Mouse (Mus musculus): Measurements from ENCODE around the gene Snd1. TPM values are rescaled to one million over a fixed set of nuclear protein-coding genes. Genes with fewer than 3 reads are reported as not detected.

Gene Snd1
- total and polyA plus RNA-seq, 3 experiments: 83.7 to 377 (median 210) TPM

- no peak overlapping the region for H3K27ac ChIP-seq (ENCODE audit: insufficient read depth, low read depth)
- no peaks in the 10 kb centered on the region for H3K27me3 ChIP-seq (replicated peaks)
- DNase-seq (ENCODE audit: extremely low read depth): no peak
- H3K9ac ChIP-seq (ENCODE audit: insufficient read depth, low read depth): no peak overlapping the region
- TF ChIP-seq CHD1 (IDR thresholded peaks at IDR 0.05; ENCODE audit: low read depth, low read length): no peak
- H3K9me3 ChIP-seq (replicated peaks; ENCODE audit: low read length): no peaks in the 10 kb centered on the region
- H3K4me1 ChIP-seq (ENCODE audit: control insufficient read depth in 1 of 2, insufficient read depth in 2 of 2): peaks cover 0 to 4% of the 10 kb centered on the region in 2 experiments; a peak in 1 of 4 replicates
- H3K4me2 ChIP-seq (ENCODE audit: insufficient read depth, low read depth, poor library complexity, severe bottlenecking): no peak overlapping the region
- peaks cover 4% of the 10 kb centered on the region; the same call in 1 of the 2 replicates for H3K79me2 ChIP-seq (replicated peaks; ENCODE audit: control insufficient read depth, extremely low read depth, insufficient read depth, poor library complexity, severe bottlenecking)
- H3K36me3 ChIP-seq (replicated peaks in 1 of 2; ENCODE audit: control insufficient read depth in 1 of 2, insufficient read depth in 1 of 2, low read length in 1 of 2): peaks cover 19 to 74% of the 10 kb centered on the region in 2 experiments
- in situ Hi-C loops (cut with MboI; ENCODE audit: low pct_ligation_motif_present, low pct_unique_long_range_greater_than_20kb, low sequenced_read_pairs) (no loop called here), dilution Hi-C loops (cut with MboI; ENCODE audit: extremely low pct_ligation_motif_present, extremely low pct_unique_long_range_greater_than_20kb, low sequenced_read_pairs) (no loop called here)
- no peak overlapping the region for H3K4me3 ChIP-seq (replicated peaks in 1 of 3; ENCODE audit: low read depth in 2 of 3, low read length in 2 of 3, poor library complexity in 1 of 3)
Observed at GRCm38 (mm10) chr6:28692659-28693058, 217.7 kb downstream of the Snd1 start.

GRCm38 (mm10) chr6:28697214-28697613, 222.3 kb downstream of the Snd1 start:
- in situ Hi-C loops (cut with MboI; ENCODE audit: low pct_ligation_motif_present, low pct_unique_long_range_greater_than_20kb, low sequenced_read_pairs) (no loop called here), dilution Hi-C loops (cut with MboI; ENCODE audit: extremely low pct_ligation_motif_present, extremely low pct_unique_long_range_greater_than_20kb, low sequenced_read_pairs) (no loop called here)
- no peak overlapping the region for H3K4me2 ChIP-seq (ENCODE audit: insufficient read depth, low read depth, poor library complexity, severe bottlenecking)
- H3K4me3 ChIP-seq (replicated peaks in 1 of 3; ENCODE audit: low read depth in 2 of 3, low read length in 2 of 3, poor library complexity in 1 of 3): no peak overlapping the region
- no peaks in the 10 kb centered on the region for H3K9me3 ChIP-seq (replicated peaks; ENCODE audit: low read length)
- no peak overlapping the region for H3K9ac ChIP-seq (ENCODE audit: insufficient read depth, low read depth)
- peaks cover 0 to 4% of the 10 kb centered on the region in 2 experiments; a peak in 1 of 4 replicates for H3K4me1 ChIP-seq (ENCODE audit: control insufficient read depth in 1 of 2, insufficient read depth in 2 of 2)
- H3K36me3 ChIP-seq (replicated peaks in 1 of 2; ENCODE audit: control insufficient read depth in 1 of 2, insufficient read depth in 1 of 2, low read length in 1 of 2): peaks cover 21 to 82% of the 10 kb centered on the region in 2 experiments
- 0 out of 2 replicates have a peak, but pooled peaks cover 6% of the 10 kb centered on the region for H3K79me2 ChIP-seq (replicated peaks; ENCODE audit: control insufficient read depth, extremely low read depth, insufficient read depth, poor library complexity, severe bottlenecking)
- no peak for TF ChIP-seq ZC3H11A (IDR thresholded peaks at IDR 0.05; ENCODE audit: low read depth, low read length)
- TF ChIP-seq ZMIZ1 (IDR thresholded peaks at IDR 0.05; ENCODE audit: low read depth, low read length): no peak
- no peak for TF ChIP-seq JUN (IDR thresholded peaks at IDR 0.05; ENCODE audit: insufficient read depth, low read depth, low read length)
- TF ChIP-seq USF2 (conservative IDR thresholded peaks at IDR 0.05; ENCODE audit: low read depth, low read length): no peak
- no peak for TF ChIP-seq SMC3 (IDR thresholded peaks at IDR 0.05; ENCODE audit: low read depth, low read length)
- no peak for TF ChIP-seq E2F4 (IDR thresholded peaks at IDR 0.05; ENCODE audit: insufficient replicate concordance, low read depth, low read length)
- TF ChIP-seq RCOR1 (conservative IDR thresholded peaks at IDR 0.05; ENCODE audit: low read depth, low read length): no peak
- TF ChIP-seq MAX (IDR thresholded peaks at IDR 0.05; ENCODE audit: low read length): no peak
- no peak for TF ChIP-seq JUND (conservative IDR thresholded peaks at IDR 0.05; ENCODE audit: low read depth, low read length)
- TF ChIP-seq PAX5 (IDR thresholded peaks at IDR 0.05; ENCODE audit: low read length): no peak
- no peak for DNase-seq (ENCODE audit: extremely low read depth)
- H3K27me3 ChIP-seq (replicated peaks): no peaks in the 10 kb centered on the region
- no peak overlapping the region for H3K27ac ChIP-seq (ENCODE audit: insufficient read depth, low read depth)

GRCm38 (mm10) chr6:28704612-28705011, 229.7 kb downstream of the Snd1 start:
- in situ Hi-C loops (cut with MboI; ENCODE audit: low pct_ligation_motif_present, low pct_unique_long_range_greater_than_20kb, low sequenced_read_pairs) (no loop called here), dilution Hi-C loops (cut with MboI; ENCODE audit: extremely low pct_ligation_motif_present, extremely low pct_unique_long_range_greater_than_20kb, low sequenced_read_pairs) (no loop called here)
- no peak overlapping the region for H3K9ac ChIP-seq (ENCODE audit: insufficient read depth, low read depth)
- no peaks in the 10 kb centered on the region for H3K27me3 ChIP-seq (replicated peaks)
- H3K79me2 ChIP-seq (replicated peaks; ENCODE audit: control insufficient read depth, extremely low read depth, insufficient read depth, poor library complexity, severe bottlenecking): peaks cover 8% of the 10 kb centered on the region; the same call in 1 of the 2 replicates
- no peak overlapping the region for H3K4me3 ChIP-seq (replicated peaks in 1 of 3; ENCODE audit: low read depth in 2 of 3, low read length in 2 of 3, poor library complexity in 1 of 3)
- peaks cover 33 to 77% of the 10 kb centered on the region in 2 experiments for H3K36me3 ChIP-seq (replicated peaks in 1 of 2; ENCODE audit: control insufficient read depth in 1 of 2, insufficient read depth in 1 of 2, low read length in 1 of 2)
- peaks cover 0 to 12% of the 10 kb centered on the region in 2 experiments; a peak in 2 of 4 replicates for H3K4me1 ChIP-seq (ENCODE audit: control insufficient read depth in 1 of 2, insufficient read depth in 2 of 2)
- DNase-seq (ENCODE audit: extremely low read depth): no peak
- TF ChIP-seq UBTF (IDR thresholded peaks at IDR 0.05; ENCODE audit: low read depth, low read length): no peak
- no peak for TF ChIP-seq EP300 (IDR thresholded peaks at IDR 0.05; ENCODE audit: low read length)
- TF ChIP-seq MEF2A (IDR thresholded peaks at IDR 0.05; ENCODE audit: borderline replicate concordance, low read depth, low read length): no peak
- no peak for TF ChIP-seq NRF1 (IDR thresholded peaks at IDR 0.05; ENCODE audit: low read depth, low read length)
- no peak for TF ChIP-seq POLR2AphosphoS2 (IDR thresholded peaks at IDR 0.05; ENCODE audit: low read depth, low read length)
- peak overlapping the region; percentile 32 for H3K27ac ChIP-seq (ENCODE audit: insufficient read depth, low read depth)
- no peak overlapping the region for H3K4me2 ChIP-seq (ENCODE audit: insufficient read depth, low read depth, poor library complexity, severe bottlenecking)
- H3K9me3 ChIP-seq (replicated peaks; ENCODE audit: low read length): no peaks in the 10 kb centered on the region
